Mouse (Mus musculus) neural tube, embryonic 13.5 days (tissue): ENCODE data around the gene Dnajc10. TPM values are rescaled to one million over a fixed set of nuclear protein-coding genes. Genes with fewer than 3 reads are reported as not detected.

Experiments
- ATAC-seq: fragments of 200-750 bp; cut with Nextera tagmentation; 2 replicates; pipeline ENCODE4 v1.8.0; 2017; ENCODE audit warnings: low read depth, mild to moderate bottlenecking, moderate TSS enrichment, moderate library complexity
- H3K27ac ChIP-seq: fragments of 300-500 bp; sonication (generic); replicated peaks from 2 replicates; pipeline ENCODE4 v1.5.1; 2015; ENCODE audit warnings: moderate library complexity, mild to moderate bottlenecking, inconsistent platforms
- H3K27me3 ChIP-seq: fragments of 300-500 bp; sonication (generic); 2 replicates; pipeline ENCODE4 v1.6.1; 2015; ENCODE audit warnings: mild to moderate bottlenecking, inconsistent platforms
- H3K36me3 ChIP-seq: fragments of 300-500 bp; sonication (generic); 2 replicates; pipeline ENCODE4 v1.6.1; 2015; ENCODE audit warnings: mild to moderate bottlenecking, inconsistent platforms
- H3K4me1 ChIP-seq: fragments of 300-500 bp; sonication (generic); replicated peaks from 2 replicates; pipeline ENCODE4 v1.6.1; 2015; ENCODE audit warnings: inconsistent platforms
- H3K4me2 ChIP-seq: fragments of 300-500 bp; sonication (generic); 2 replicates; pipeline ENCODE4 v1.6.1; 2015; ENCODE audit warnings: inconsistent platforms, mild to moderate bottlenecking, moderate library complexity
- H3K4me3 ChIP-seq: fragments of 300-500 bp; sonication (generic); 2 replicates; pipeline ENCODE4 v1.5.1; 2015; ENCODE audit warnings: mild to moderate bottlenecking, inconsistent platforms
- H3K9ac ChIP-seq: fragments of 300-500 bp; sonication (generic); 2 replicates; pipeline ENCODE4 v1.6.1; 2015; ENCODE audit warnings: moderate library complexity, mild to moderate bottlenecking, inconsistent platforms
- H3K9me3 ChIP-seq: fragments of 300-500 bp; sonication (generic); 2 replicates; pipeline ENCODE4 v1.6.1; 2016; ENCODE audit warnings: inconsistent platforms
- WGBS: fragments of 180-500 bp; shearing (Covaris S2); methylation state at CpG from one replicate; pipeline ENCODE4 v1.1.7; 2015; 5-methylcytosine and 5-hydroxymethylcytosine counted together
- polyA plus RNA-seq: library from polyadenylated mRNA; unstranded; fragments of >200 nt; fragmentation: Nextera tagmentation; extraction: Ambion mirVana; gene quantifications from 2 replicates; pipeline ENCODE4 v1.2.1, GENCODE M21; 2015

Dnajc10 gene
- polyA plus RNA-seq, 1 experiment from 2014 or later: 64.2 TPM

DNA sequence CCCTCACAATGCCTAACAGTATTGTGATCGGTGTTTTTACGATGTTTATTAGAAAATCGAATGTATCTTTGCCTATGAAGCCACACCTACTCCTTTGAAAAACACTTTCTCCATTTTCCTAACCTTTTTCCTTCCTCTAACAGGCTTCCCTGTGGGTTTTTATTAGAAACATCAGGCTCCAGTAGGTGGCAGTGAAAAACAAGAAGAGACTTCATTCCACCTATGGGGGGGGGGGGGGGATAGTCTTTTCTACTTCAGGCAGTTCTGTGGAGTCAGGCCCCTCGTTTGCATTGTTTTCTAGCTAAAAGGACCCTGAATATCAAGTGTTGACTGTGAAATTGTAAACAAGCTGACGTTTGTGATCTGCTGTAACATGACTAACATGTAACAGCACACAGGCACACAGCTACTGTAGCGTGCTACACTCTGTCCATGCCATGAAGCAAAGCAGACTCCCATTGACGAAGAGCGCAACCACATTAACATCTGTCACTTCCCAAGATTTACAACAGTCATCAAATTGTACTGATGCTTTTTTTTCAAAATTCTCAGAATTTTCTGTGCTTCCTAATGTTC lies 41.5 kb downstream of the Dnajc10 start:
- Histone ChIP-seq H3K4me3 (no peak overlapping the region), H3K9ac (no peak overlapping the region), H3K27me3 (no peaks in the 10 kb centered on the region), H3K4me2 (no peak overlapping the region), H3K27ac (no peak overlapping the region), H3K4me1 (no peaks in the 10 kb centered on the region), H3K36me3 (peaks cover 30% of the 10 kb centered on the region), H3K9me3 (no peaks in the 10 kb centered on the region)
- WGBS: 38% methylated on average over 8 of the region's 8 CpGs
- peak; percentile 65; the same call in 1 of the 2 replicates for ATAC-seq

DNA sequence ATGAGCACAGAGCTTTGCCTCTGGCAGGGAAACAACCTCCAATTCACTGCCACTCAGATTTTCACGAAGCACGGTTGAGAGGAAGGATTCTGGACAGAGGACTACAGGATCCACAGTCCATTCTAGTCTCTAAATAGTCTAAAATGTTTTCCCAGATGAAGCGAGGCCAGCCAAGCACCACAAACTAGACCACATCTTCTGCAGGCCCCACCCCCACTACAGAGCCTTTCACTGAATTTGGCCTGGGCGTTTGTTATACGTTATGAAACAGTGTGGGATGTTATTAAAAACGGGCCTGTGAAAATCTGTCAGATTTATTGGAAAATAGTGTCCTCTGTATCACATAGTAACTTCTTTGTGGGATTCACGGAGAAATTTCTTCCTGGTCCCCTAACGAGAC lies 56.2 kb downstream of the Dnajc10 start:
- H3K4me1 ChIP-seq: no peaks in the 10 kb centered on the region
- no peak for ATAC-seq
- 85% methylated on average over 8 of the region's 8 CpGs for WGBS
- no peak overlapping the region for H3K9ac ChIP-seq
- H3K9me3 ChIP-seq: no peaks in the 10 kb centered on the region
- no peak overlapping the region for H3K4me2 ChIP-seq
- H3K36me3 ChIP-seq: no peaks in the 10 kb centered on the region
- no peaks in the 10 kb centered on the region for H3K27me3 ChIP-seq
- H3K4me3 ChIP-seq: no peak overlapping the region
- no peak overlapping the region for H3K27ac ChIP-seq

DNA sequence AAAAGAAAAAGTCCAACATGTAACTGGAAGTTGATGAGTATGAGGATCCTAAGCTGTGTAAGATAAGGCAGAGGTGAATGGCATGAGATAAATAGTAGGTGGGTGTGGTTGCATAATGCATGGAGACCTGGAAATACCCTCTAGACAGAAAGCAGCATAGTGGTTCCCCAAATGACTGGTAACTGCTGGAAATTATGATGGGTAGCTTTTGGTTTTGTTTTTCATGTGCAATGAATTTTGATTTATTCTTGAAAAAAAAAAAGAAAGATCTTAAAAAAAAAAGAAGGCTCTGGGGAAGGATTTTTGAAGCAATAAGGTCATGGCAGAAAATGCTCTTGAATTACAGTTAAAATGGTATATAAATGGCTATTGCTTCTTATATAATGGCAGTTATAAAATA lies 59.6 kb downstream of the Dnajc10 start:
- Histone ChIP-seq H3K4me2 (no peak overlapping the region), H3K27ac (no peak overlapping the region), H3K9ac (no peak overlapping the region), H3K4me3 (no peak overlapping the region), H3K9me3 (no peaks in the 10 kb centered on the region), H3K4me1 (no peaks in the 10 kb centered on the region), H3K27me3 (no peaks in the 10 kb centered on the region), H3K36me3 (no peaks in the 10 kb centered on the region)
- ATAC-seq: no peak

DNA sequence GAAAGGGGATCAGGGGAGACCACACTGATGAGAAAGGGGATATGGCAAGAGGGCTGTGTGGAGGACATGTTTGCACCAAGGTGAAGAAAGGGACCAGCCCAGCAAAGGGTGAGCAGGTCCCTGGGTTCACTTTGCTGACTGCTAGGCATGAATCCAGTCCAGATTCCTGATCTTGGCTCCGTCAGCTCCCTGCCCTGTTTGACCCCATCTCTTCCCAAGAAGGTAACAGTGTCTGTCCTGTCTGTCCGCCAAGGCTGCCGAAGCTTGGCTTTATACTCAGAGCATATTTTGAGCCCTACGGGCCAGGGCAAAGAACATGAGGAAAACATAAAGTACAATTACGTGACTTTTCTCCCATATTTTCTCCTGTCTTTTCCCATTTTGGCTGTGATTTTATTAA lies 64.6 kb downstream of the Dnajc10 start:
- no peak overlapping the region for H3K9ac ChIP-seq
- H3K9me3 ChIP-seq: no peaks in the 10 kb centered on the region
- 89% methylated on average over 5 of the region's 5 CpGs for WGBS
- no peak for ATAC-seq
- H3K36me3 ChIP-seq: no peaks in the 10 kb centered on the region
- no peaks in the 10 kb centered on the region for H3K27me3 ChIP-seq
- no peak overlapping the region for H3K4me2 ChIP-seq
- H3K4me3 ChIP-seq: no peak overlapping the region
- H3K4me1 ChIP-seq: no peaks in the 10 kb centered on the region
- no peak overlapping the region for H3K27ac ChIP-seq

DNA sequence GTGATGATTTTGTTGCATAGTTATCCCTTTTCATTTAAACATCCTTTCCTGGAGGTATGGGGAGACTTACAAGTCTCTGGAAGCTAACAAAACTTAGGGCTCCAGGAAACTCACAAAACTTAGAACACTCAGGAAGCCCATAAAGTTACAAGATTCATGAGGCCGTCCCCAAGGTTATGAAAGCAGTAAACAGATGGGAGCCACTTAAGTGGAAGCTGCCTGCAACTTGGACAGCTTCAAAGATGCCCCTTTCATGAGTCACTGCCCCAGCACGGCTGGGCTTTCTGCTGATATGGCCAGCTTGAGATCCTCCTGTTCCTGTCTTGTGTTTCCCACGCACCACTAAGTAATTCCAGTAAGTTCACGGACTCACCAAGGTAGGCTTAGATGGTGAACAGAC lies 69.2 kb downstream of the Dnajc10 start:
- Histone ChIP-seq H3K27me3 (peaks cover 3% of the 10 kb centered on the region; the same call in 1 of the 2 replicates), H3K4me3 (no peak overlapping the region), H3K27ac (no peak overlapping the region), H3K4me2 (no peak overlapping the region), H3K9ac (no peak overlapping the region), H3K36me3 (no peaks in the 10 kb centered on the region), H3K9me3 (no peaks in the 10 kb centered on the region), H3K4me1 (no peaks in the 10 kb centered on the region)
- 77% methylated on average over 4 of the region's 4 CpGs for WGBS
- no peak for ATAC-seq

DNA sequence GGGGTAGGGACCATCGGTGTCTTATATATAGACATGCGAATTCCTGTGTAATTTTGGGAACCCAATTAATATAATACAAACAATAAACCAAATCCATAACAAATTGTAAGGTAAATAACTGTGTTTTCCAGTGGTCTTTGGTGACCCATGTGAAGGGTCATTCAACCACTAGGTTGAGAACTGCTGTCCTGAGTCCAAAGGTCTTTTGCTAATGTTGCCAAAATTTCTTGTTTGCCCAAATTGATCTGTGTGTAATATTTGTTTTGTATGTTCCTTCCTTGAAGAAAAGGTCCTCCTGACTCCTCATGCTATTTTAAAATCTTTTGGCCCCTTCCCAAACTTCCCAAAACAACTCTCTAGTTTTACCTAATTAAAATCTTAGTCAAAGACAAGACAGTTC lies 71.0 kb downstream of the Dnajc10 start:
- 97% methylated on average over 2 of the region's 2 CpGs for whole genome bisulfite sequencing
- no peak for ATAC-seq

DNA sequence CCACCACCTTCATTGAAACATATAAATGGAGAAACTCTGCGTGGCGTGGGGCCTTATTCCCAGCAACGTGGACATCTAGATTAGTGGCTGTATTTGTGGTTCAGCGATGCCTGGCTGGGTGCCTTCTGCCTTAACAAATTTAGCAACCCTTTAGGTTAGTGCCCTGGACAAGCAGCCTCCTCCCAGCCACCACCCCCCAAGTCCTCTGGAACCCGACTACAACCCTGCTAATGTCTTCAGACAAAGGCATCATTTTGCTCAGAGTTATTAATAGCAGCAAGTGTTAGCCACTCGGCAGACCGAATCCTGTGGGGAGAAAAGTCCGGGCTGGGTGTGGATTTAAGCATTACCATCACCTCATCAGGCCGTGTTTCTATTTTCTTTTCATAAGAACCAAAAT lies 72.4 kb downstream of the Dnajc10 start:
- H3K27me3 ChIP-seq: peaks cover 3% of the 10 kb centered on the region; the same call in 1 of the 2 replicates
- H3K9ac ChIP-seq: no peak overlapping the region
- H3K4me2 ChIP-seq: no peak overlapping the region
- H3K27ac ChIP-seq: no peak overlapping the region
- H3K9me3 ChIP-seq: no peaks in the 10 kb centered on the region
- ATAC-seq: no peak
- 66% methylated on average over 9 of the region's 9 CpGs for WGBS
- H3K36me3 ChIP-seq: no peaks in the 10 kb centered on the region
- no peaks in the 10 kb centered on the region for H3K4me1 ChIP-seq
- no peak overlapping the region for H3K4me3 ChIP-seq

More for the DNA sequence above, 71.0 kb downstream of the Dnajc10 start:
- Histone ChIP-seq H3K4me3 (no peak overlapping the region), H3K27me3 (peaks cover 3% of the 10 kb centered on the region; the same call in 1 of the 2 replicates), H3K4me1 (no peaks in the 10 kb centered on the region), H3K9me3 (no peaks in the 10 kb centered on the region), H3K27ac (no peak overlapping the region), H3K4me2 (no peak overlapping the region), H3K9ac (no peak overlapping the region), H3K36me3 (no peaks in the 10 kb centered on the region)

DNA sequence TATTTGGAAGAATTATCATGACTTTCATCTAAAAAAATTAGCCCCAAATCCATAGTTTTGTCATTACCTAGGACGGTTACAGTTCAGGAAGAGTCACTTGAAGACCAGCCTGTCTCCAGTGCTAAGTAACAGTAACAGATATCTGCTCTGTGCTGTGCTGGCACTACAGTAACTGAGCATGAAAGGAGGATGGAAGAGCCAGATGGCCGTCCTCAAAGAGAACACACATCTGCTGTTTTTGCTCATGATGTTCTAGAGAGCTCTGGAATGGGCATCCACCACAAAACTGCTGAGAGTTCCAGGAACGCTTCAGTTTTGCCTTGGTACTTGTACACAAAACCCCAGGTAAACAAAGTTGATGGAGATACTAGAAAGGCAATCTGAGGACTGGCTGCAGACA lies 73.1 kb downstream of the Dnajc10 start:
- WGBS: 79% methylated on average over 3 of the region's 3 CpGs
- Histone ChIP-seq H3K4me2 (no peak overlapping the region), H3K27ac (no peak overlapping the region), H3K9me3 (no peaks in the 10 kb centered on the region), H3K9ac (no peak overlapping the region), H3K36me3 (no peaks in the 10 kb centered on the region), H3K4me1 (no peaks in the 10 kb centered on the region), H3K4me3 (no peak overlapping the region), H3K27me3 (peaks cover 3% of the 10 kb centered on the region; the same call in 1 of the 2 replicates)
- ATAC-seq: no peak

DNA sequence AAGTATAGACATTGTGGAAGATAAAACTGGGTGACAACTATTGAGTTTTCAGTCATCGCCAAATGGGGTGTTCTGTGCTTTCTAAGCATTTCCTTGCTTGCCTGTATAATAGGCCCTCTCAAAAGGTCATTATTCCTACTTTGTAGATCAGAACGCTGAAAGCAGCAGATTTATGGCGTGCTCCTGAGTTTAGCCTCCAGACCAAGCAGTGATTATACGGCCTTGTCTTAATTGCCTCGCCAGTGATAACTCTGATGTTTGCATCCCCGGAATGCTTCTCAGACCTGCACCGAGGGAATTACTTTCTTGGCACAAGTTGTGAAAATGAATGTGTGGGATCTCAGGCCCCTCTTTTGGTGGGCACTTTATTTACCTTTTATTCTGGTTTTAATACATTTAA lies 80.8 kb downstream of the Dnajc10 start:
- Histone ChIP-seq H3K36me3 (no peaks in the 10 kb centered on the region), H3K4me3 (no peak overlapping the region), H3K4me1 (peaks cover 31% of the 10 kb centered on the region), H3K9me3 (no peaks in the 10 kb centered on the region), H3K4me2 (no peak overlapping the region), H3K9ac (no peak overlapping the region), H3K27me3 (peaks cover 11% of the 10 kb centered on the region), H3K27ac (no peak overlapping the region)
- ATAC-seq: no peak
- WGBS: 10% methylated on average over 7 of the region's 7 CpGs

DNA sequence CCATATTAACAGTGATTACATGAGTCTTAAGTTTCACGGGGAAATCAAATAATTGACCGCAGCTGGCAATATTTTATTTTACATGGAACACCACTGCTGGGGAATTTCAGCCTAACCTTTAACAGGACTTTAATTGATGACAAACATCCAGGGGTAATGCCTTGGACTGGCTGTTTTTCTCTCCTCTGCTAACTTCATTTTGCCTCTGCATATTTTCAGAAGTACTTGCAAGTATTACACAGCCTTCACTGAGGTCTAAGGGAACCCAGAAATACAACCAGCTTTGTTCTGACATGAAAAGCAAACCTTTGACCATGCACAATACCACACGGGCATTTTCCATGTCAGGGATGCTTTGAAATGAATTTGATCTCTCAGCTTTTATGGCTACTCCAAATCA lies 81.6 kb downstream of the Dnajc10 start:
- H3K36me3 ChIP-seq: no peaks in the 10 kb centered on the region
- no peak overlapping the region for H3K27ac ChIP-seq
- no peak for ATAC-seq
- H3K27me3 ChIP-seq: peaks cover 20% of the 10 kb centered on the region
- H3K9ac ChIP-seq: no peak overlapping the region
- no peak overlapping the region for H3K4me3 ChIP-seq
- WGBS: 24% methylated on average over 3 of the region's 3 CpGs
- H3K4me1 ChIP-seq: peaks cover 31% of the 10 kb centered on the region
- no peaks in the 10 kb centered on the region for H3K9me3 ChIP-seq
- H3K4me2 ChIP-seq: no peak overlapping the region

DNA sequence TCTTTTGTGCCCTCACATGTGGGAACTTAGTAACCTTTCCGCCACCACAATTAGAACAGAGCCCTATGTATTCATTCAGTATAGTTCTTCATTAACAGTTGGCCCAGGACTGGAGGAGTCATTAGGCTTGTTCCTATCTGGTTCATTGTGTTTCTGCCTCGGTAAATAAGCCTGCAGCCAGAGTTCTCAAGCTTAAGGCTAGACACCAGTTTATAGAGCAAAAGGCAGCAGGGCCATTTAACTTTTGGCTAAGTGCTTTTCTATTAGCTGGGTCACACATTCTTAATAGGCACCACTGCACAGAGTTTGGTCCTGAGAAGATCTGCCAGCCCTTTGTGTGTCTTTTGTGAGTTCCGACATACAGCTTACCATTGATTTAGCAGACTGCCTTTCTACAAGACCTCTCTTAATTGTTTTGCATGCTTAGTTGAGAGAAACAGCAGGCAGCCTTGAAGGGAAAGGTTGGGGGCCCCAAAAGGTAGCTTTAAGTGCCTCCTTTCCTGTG lies 83.4 kb downstream of the Dnajc10 start:
- no peak overlapping the region for H3K9ac ChIP-seq
- H3K4me1 ChIP-seq: peaks cover 31% of the 10 kb centered on the region
- H3K4me2 ChIP-seq: peak overlapping the region; percentile 20
- H3K4me3 ChIP-seq: no peak overlapping the region
- H3K36me3 ChIP-seq: no peaks in the 10 kb centered on the region
- H3K27ac ChIP-seq: no peak overlapping the region
- peak; percentile 82 for ATAC-seq
- peaks cover 37% of the 10 kb centered on the region for H3K27me3 ChIP-seq
- H3K9me3 ChIP-seq: no peaks in the 10 kb centered on the region
- 6% methylated on average over 3 of the region's 3 CpGs for WGBS
